Mouse (Mus musculus) lung, adult 2 months (tissue): ENCODE data around the gene Plgrkt. TPM values are rescaled to one million over a fixed set of nuclear protein-coding genes. Genes with fewer than 3 reads are reported as not detected.

Experiments used
- DNase-seq: peaks from one replicate; pipeline ENCODE4 v3.0.0; 2022
- H3K4me1 ChIP-seq: fragments of 200-500 bp; 2 replicates; pipeline ENCODE4 v1.6.1; 2011; ENCODE audit warnings: low read length; ENCODE audit not compliant: control insufficient read depth, insufficient read depth
- H3K4me3 ChIP-seq: fragments of 200-500 bp; replicated peaks from 2 replicates; pipeline ENCODE3; 2011; ENCODE audit warnings: low read depth, mild to moderate bottlenecking, control low read depth, low read length; ENCODE audit errors: extremely low read depth
- CTCF ChIP-seq: fragments of 200-500 bp; IDR thresholded peaks from 2 replicates; pipeline ENCODE4 v1.5.1; 2011; ENCODE audit warnings: mild to moderate bottlenecking, low read length, control low read depth; ENCODE audit not compliant: insufficient read depth
- POLR2A ChIP-seq: fragments of 200-500 bp; IDR thresholded peaks from 2 replicates; pipeline ENCODE4 v1.6.1; 2011; ENCODE audit warnings: low read depth, mild to moderate bottlenecking, control low read depth, low read length, borderline replicate concordance; ENCODE audit errors: extremely low read depth
- WGBS: fragments of 180-500 bp; shearing (Covaris S2); methylation state at CpG from one replicate; pipeline ENCODE4 v1.1.7; 2018; 5-methylcytosine and 5-hydroxymethylcytosine counted together
- polyA plus RNA-seq: library from polyadenylated mRNA; depleted of rRNA; stranded (reverse); fragments of >200 nt; gene quantifications from 2 replicates; pipeline ENCODE4 v1.2.3, GENCODE M21; 2012

Gene Plgrkt
- polyA plus RNA-seq, 1 experiment, result 56.1 TPM

DNA sequence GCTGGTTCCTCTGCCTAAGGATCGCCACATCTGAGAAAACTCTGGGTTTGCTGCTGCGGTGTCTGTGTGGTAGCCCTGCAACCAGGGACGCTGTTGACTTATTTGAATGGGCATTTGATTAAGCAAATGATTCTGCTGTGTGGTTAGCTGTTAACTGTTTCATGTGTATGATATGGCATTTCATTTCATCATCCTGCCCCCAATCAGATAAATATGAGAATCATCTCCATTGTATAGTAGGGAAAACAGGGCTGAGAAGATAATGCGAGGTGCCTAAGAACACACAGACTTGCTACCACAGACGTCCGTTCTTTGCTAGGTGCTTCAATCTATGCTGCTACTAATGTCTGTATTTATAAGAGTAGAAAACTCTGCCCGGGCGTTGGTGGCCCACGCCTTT lies 17.2 kb upstream of the Plgrkt start:
- DNase-seq, result no peak
- 84% methylated on average over 9 of the region's 9 CpGs for WGBS
- Histone ChIP-seq H3K4me3 (no peak overlapping the region), H3K4me1 (no peaks in the 10 kb centered on the region)
- no peak for TF ChIP-seq POLR2A

DNA sequence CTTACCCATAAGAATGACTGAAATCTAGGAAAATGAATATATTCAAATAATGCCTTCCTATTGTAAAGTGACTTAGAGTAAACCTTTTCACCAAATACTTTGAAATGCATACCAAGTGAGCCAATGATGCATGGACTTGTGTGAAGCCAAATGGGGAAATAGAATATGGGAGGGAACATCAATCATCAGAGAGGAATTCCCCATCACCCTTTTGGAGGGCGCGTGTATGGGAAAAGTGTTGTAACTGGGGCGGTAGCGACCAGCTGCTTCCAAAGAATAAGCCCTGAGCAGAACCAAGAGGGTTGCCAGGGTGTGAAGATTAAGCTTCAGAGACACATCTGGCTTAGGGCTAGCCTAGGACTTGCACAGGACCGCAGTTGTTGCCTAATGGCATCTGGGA lies 16.2 kb upstream of the Plgrkt start:
- Histone ChIP-seq H3K4me1 (no peaks in the 10 kb centered on the region), H3K4me3 (no peak overlapping the region)
- 79% methylated on average over 5 of the region's 5 CpGs for WGBS
- TF ChIP-seq POLR2A (no peak), CTCF (no peak)
- DNase-seq, result no peak

DNA sequence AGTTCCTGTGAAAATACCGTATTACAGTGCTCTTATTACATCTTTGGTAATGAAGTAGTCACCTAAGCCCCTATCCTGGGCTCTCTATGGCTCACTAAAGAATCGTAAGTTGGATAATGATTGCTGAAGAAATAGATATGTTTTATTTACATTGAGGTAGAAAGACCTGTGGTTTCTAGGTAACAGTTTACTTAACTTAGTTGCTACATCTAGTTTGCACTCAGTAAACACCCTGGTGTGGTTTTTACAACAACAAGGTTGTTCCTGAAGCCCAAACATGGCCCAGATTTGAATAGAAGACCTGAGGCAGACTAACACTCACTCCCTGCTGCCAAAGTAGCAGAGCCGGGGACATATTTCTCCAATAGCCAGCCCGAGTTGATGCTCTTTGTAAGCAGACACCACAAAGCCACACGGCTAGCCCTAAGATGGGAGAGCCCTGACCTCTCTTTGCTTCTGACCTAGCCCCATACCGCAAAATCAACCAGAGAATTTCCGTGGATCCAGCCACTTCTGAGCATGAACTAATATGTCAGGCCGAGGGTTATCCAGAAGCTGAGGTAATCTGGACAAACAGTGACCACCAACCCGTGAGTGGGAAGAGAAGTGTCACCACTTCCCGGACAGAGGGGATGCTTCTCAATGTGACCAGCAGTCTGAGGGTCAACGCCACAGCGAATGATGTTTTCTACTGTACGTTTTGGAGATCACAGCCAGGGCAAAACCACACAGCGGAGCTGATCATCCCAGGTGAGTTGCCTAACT lies 12.8 kb upstream of the Plgrkt start:
- no peak for DNase-seq
- Histone ChIP-seq H3K4me1 (no peaks in the 10 kb centered on the region), H3K4me3 (no peak overlapping the region)
- TF ChIP-seq CTCF, result no peak
- no peak for TF ChIP-seq POLR2A
- WGBS, result 83% methylated on average over 14 of the region's 14 CpGs

DNA sequence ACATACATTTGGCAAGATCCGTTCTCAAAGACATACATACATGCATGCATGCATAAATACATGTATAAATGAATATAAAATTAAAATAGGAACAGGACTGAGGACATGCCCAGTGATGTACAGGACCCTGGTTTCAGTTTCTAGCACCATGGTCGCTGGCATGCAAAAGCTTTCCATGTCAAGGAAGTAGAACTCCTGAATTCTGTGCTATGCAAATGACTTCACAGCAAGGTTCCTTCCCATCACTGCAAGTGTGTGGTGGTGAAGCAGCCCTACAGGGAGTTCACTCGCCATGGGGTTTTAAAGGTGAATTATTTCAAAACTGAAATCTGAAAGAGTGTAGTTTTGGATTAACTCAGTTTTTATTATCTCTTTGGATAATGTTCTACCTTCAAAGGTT lies 9.2 kb upstream of the Plgrkt start:
- peaks cover 5% of the 10 kb centered on the region for H3K4me1 ChIP-seq
- 80% methylated on average over 3 of the region's 3 CpGs for WGBS
- TF ChIP-seq CTCF (no peak), POLR2A (no peak)
- no peak overlapping the region for H3K4me3 ChIP-seq
- no peak for DNase-seq

DNA sequence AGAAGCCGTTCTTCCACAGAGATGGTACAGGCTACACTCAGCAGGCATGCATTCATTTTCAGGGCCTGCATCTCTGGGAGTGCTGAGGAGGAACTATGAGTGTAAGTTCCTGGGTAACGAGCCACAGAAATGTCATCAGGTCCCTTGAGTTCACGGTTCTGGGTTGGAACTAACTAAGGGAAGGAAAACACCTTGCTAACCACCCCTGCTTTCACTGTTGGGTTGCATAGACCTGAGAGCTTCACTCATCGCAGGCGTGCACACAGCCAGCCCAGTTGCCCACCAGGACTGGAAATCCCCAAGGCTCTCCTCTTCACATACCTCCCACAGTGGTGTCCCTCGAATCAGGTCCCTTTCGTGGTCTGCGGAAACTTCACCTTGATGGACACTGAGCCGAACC lies 7.8 kb upstream of the Plgrkt start:
- DNase-seq, result no peak
- Histone ChIP-seq H3K4me1 (peaks cover 6% of the 10 kb centered on the region), H3K4me3 (no peak overlapping the region)
- TF ChIP-seq POLR2A (no peak), CTCF (no peak)
- 91% methylated on average over 9 of the region's 9 CpGs for WGBS

DNA sequence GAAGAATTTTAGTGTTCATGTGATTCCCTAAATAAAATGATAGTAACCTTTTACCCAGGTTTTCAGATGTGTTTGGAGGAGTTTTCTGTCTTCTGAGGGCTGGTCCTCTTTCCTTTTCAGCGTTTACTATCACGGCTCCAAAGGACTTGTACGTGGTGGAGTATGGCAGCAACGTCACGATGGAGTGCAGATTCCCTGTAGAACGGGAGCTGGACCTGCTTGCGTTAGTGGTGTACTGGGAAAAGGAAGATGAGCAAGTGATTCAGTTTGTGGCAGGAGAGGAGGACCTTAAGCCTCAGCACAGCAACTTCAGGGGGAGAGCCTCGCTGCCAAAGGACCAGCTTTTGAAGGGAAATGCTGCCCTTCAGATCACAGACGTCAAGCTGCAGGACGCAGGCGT lies 6.2 kb upstream of the Plgrkt start:
- DNase-seq, result no peak
- WGBS, result 54% methylated on average over 11 of the region's 11 CpGs
- H3K4me1 ChIP-seq, result peaks cover 6% of the 10 kb centered on the region
- TF ChIP-seq POLR2A, result no peak
- TF ChIP-seq CTCF, result no peak
- H3K4me3 ChIP-seq, result no peak overlapping the region

DNA sequence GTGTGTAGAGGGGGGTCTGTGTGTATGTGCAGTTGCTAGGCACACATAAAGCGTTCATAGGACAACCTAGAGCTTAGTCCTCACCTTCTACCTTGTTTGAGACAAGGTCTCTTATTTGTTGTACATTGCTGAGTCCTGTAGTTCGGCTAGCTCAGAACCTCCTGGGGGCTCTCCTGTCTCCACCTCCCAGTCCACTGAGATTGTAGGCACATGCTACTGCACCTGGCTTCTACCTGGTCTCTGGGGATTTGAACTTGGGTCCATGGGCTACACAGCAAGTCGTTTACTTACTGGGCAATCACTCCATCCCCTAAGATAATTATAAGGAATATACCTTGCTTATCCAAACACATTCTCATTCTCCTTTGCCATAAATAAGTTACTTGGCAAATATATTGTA lies 5.4 kb upstream of the Plgrkt start:
- no peak for DNase-seq
- WGBS, result 73% methylated on average over 3 of the region's 3 CpGs
- Histone ChIP-seq H3K4me1 (peaks cover 6% of the 10 kb centered on the region), H3K4me3 (no peak overlapping the region)
- no peak for TF ChIP-seq CTCF
- TF ChIP-seq POLR2A, result no peak

DNA sequence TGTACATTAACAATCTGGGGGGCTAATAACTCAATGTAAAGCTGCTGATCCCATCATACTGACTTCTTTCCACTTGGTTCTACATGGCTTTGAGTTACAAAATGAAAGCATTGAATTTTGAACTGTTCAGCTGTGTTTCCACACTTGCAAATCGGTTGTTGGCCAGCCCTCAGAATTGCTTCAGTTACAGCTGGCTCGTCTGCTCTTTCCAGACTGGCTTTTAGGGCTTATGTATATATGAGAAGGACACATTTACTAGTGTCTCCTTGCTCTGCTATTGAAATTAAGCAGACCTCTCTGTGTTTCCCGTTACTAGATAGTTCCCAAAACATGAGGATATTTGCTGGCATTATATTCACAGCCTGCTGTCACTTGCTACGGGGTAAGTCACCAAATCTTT lies 4.9 kb upstream of the Plgrkt start:
- DNase-seq, result no peak
- H3K4me1 ChIP-seq, result peaks cover 6% of the 10 kb centered on the region
- WGBS, result 28% methylated on average over 4 of the region's 4 CpGs
- peak overlapping the region; percentile 68 for H3K4me3 ChIP-seq
- TF ChIP-seq CTCF (no peak), POLR2A (no peak)

DNA sequence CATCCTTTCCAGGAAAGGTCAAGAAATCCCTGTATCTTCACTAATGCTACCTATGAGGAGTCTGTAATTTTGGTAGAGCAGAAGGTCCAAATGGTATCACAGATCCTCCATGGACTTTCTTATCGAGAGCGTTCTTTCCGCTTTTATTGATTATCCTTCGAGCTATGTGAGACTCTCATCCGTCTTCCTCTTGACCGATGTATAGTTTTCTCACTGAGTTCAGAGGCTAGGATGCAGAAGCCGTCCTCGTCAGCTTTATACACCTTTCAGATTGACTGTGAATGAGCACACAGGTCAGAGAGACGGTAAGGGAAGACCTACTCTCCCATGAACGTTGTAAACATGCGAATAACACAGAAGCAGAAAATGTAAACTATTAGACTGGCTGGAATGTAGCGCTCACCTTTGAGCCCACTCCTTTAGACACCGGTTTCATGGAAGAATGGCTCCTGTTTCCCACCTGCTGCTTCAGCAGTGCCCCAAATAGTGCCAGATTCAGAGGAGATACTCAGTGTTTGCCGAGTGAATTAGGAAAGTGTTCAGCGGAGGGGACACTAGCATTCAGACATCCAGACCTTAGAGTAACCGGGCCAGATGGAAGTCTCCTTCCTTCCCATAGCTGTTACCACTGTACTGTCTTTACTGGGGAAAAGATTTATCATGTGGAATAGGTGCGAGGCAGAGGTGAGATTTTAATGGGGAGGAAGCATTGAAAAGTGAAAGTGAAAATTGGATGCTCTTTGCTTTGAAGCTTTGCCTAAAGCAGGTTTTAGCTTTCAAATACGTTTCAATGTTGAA lies 4.3 kb upstream of the Plgrkt start:
- peak overlapping the region; percentile 68 for H3K4me3 ChIP-seq
- TF ChIP-seq POLR2A, result no peak
- TF ChIP-seq CTCF, result no peak
- H3K4me1 ChIP-seq, result peaks cover 6% of the 10 kb centered on the region
- 54% methylated on average over 18 of the region's 18 CpGs for WGBS
- DNase-seq, result peak; percentile 30

DNA sequence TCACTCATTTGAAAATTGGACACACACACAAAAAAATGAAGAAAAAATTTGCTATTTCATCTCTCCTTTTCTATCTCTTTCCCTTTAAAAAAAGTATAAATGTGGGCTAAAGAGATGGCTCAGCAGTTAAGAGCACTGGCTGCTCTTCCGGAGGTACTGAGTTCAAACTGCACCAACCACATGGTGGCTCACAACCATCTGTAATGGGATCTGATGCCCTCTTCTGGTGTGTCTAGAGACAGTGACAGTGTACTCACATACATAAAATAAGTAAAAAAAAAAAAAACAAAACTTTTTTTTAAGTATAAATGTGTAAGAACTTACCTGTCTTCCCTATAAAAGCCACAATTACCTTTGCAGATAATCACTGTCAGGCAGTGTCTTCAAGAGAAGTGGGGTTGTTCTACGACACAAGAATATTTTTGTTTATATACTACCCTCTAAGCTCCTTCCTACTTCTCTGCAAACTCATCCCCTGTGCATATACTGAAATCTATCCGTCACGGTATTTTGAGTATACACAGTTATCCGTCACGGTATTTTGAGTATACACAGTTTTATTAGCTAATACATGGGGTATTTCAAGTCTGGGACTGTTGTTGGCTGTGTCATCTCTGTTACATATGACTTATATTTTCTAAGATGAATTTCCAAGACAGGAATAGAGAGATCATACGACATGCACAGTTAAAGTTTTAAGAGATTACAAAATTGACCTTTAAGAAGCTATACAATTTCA lies 3.5 kb upstream of the Plgrkt start:
- WGBS, result 85% methylated on average over 7 of the region's 7 CpGs
- TF ChIP-seq POLR2A, result no peak
- no peak for DNase-seq
- H3K4me1 ChIP-seq, result peaks cover 6% of the 10 kb centered on the region
- no peak overlapping the region for H3K4me3 ChIP-seq
